Mouse (Mus musculus) heart, embryonic 14.5 days (tissue): ENCODE results near the gene Ghsr. TPM values are rescaled to one million over a fixed set of nuclear protein-coding genes. Genes with fewer than 3 reads are reported as not detected.

ENCODE experiments used
- ATAC-seq: fragments of 200-750 bp; cut with Nextera tagmentation; 2 replicates; pipeline ENCODE4 v1.8.0; 2017; ENCODE audit warnings: low read depth, moderate TSS enrichment; ENCODE audit not compliant: insufficient number of reproducible peaks, insufficient read depth, low FRiP score
- H3K27ac ChIP-seq, 2 experiments: fragments of 200-500 bp in 1 of 2; fragments of 300-500 bp in 1 of 2; sonication (generic) in 1 of 2; replicated peaks in 1 of 2; 2 replicates each; pipeline ENCODE4 v1.5.1; 2012 to 2014; ENCODE audit warnings: low read depth in 2 of 2, low read length in 2 of 2, control low read depth in 1 of 2, mild to moderate bottlenecking in 1 of 2, mixed read lengths in 1 of 2; ENCODE audit not compliant: control insufficient read depth in 1 of 2, insufficient read depth in 1 of 2
- H3K27me3 ChIP-seq: fragments of 300-500 bp; sonication (generic); 2 replicates; pipeline ENCODE4 v1.6.1; 2014; ENCODE audit warnings: mild to moderate bottlenecking, low read length, control low read depth; ENCODE audit not compliant: control insufficient read depth, insufficient read depth
- H3K36me3 ChIP-seq: fragments of 300-500 bp; sonication (generic); 2 replicates; pipeline ENCODE4 v1.6.1; 2014; ENCODE audit warnings: mild to moderate bottlenecking, control low read depth, low read length, mixed read lengths; ENCODE audit not compliant: control insufficient read depth, insufficient read depth
- H3K4me1 ChIP-seq, 2 experiments: fragments of 200-500 bp in 1 of 2; fragments of 300-500 bp in 1 of 2; sonication (generic) in 1 of 2; 2 replicates each; pipeline ENCODE4 v1.6.1; 2012 to 2014; ENCODE audit warnings: low read length in 2 of 2, control low read depth in 1 of 2, mixed read lengths in 1 of 2; ENCODE audit not compliant: control insufficient read depth in 2 of 2, insufficient read depth in 2 of 2
- H3K4me2 ChIP-seq: fragments of 300-500 bp; sonication (generic); 2 replicates; pipeline ENCODE4 v1.6.1; 2014; ENCODE audit warnings: mild to moderate bottlenecking, low read length
- H3K4me3 ChIP-seq, 2 experiments: fragments of 200-500 bp in 1 of 2; fragments of 300-500 bp in 1 of 2; sonication (generic) in 1 of 2; 2 replicates each; pipeline ENCODE4 v1.5.1; 2012 to 2014; ENCODE audit warnings: low read length in 2 of 2, mild to moderate bottlenecking in 2 of 2, control low read depth in 1 of 2, low read depth in 1 of 2, moderate library complexity in 1 of 2; ENCODE audit not compliant: control insufficient read depth in 1 of 2, insufficient read depth in 1 of 2
- H3K9ac ChIP-seq: fragments of 300-500 bp; sonication (generic); 2 replicates; pipeline ENCODE4 v1.6.1; 2014; ENCODE audit warnings: mild to moderate bottlenecking, low read length
- H3K9me3 ChIP-seq: fragments of 300-500 bp; sonication (generic); 2 replicates; pipeline ENCODE4 v1.6.1; 2016; ENCODE audit warnings: low read length, control low read depth; ENCODE audit not compliant: control insufficient read depth
- WGBS: fragments of 180-500 bp; shearing (Covaris S2); extraction: QIAGEN DNeasy Blood & Tissue Kit; methylation state at CpG from one replicate; pipeline ENCODE4 v1.1.7; 2014; 5-methylcytosine and 5-hydroxymethylcytosine counted together
- polyA plus RNA-seq: library from polyadenylated mRNA; unstranded; fragments of >200 nt; fragmentation: Nextera tagmentation; extraction: Ambion mirVana; gene quantifications from 2 replicates; pipeline ENCODE4 v1.2.1, GENCODE M21; 2014

Ghsr gene
- polyA plus RNA-seq, 1 experiment from 2014 or later, result not detected

DNA sequence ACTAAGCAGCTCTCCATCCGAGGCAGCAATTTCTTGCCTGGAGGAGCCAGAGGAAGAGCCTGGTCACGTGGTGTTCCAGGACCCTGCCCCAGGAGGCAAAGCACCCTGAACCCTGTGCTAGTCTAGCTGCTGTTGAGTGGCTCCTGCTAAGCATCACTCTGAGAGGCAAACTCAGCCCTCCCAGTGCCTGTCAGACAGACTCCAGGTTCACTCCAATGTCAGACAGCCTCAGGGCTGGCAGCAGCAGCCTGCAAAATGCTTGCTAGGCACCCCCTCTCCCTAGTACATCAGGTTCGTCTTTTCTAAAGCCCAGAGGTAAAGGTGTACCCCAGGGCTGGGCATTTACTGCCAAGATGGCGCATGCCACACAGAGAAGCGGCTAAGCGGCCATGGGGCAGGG, 56.3 kb downstream of the Ghsr start:
- Histone ChIP-seq H3K27me3 (no peaks in the 10 kb centered on the region), H3K4me2 (no peak overlapping the region), H3K9me3 (no peaks in the 10 kb centered on the region), H3K4me1 (peaks cover 3 to 10% of the 10 kb centered on the region in 2 experiments), H3K4me3 (no peak overlapping the region), H3K36me3 (peaks cover 89% of the 10 kb centered on the region), H3K27ac (no peak overlapping the region), H3K9ac (no peak overlapping the region)
- 79% methylated on average over 6 of the region's 6 CpGs for WGBS
- no peak for ATAC-seq

Other genes starting within 250 kb of the Ghsr start
- gene Ect2, start 217.5 kb upstream of the Ghsr start, polyA plus RNA-seq, result 43.7 and 52.3 TPM in 2 replicates
- gene Nceh1, start 188.4 kb upstream of the Ghsr start, polyA plus RNA-seq, result 18.1 and 21.3 TPM in 2 replicates
- 0.23 and 0.30 TPM in 2 replicates for gene Tnfsf10, start 54.3 kb upstream of the Ghsr start, polyA plus RNA-seq